Mouse (Mus musculus): Measurements from ENCODE around the gene Twist2.

GRCm38 (mm10) chr1:91872388-91873059 lies 71.3 kb downstream of the Twist2 start:
- TF ChIP-seq ZC3H11A (IDR thresholded peaks at IDR 0.05; ENCODE audit: borderline replicate concordance, low read depth, low read length), result no peak
- no peak for TF ChIP-seq CHD2 (IDR thresholded peaks at IDR 0.05; ENCODE audit: low read depth, low read length)
- no peak for TF ChIP-seq MAFK (IDR thresholded peaks at IDR 0.05; ENCODE audit: insufficient read depth, low read depth, low read length)

Measured in ES-E14 (cell line).